Mouse (Mus musculus): Measurements from ENCODE around the gene Kcnj9. TPM values are rescaled to one million over a fixed set of nuclear protein-coding genes. Genes with fewer than 3 reads are reported as not detected.

The Kcnj9 gene
- 116 and 130 TPM in 2 replicates for polyA plus RNA-seq (2012; rRNA removed)

DNA sequence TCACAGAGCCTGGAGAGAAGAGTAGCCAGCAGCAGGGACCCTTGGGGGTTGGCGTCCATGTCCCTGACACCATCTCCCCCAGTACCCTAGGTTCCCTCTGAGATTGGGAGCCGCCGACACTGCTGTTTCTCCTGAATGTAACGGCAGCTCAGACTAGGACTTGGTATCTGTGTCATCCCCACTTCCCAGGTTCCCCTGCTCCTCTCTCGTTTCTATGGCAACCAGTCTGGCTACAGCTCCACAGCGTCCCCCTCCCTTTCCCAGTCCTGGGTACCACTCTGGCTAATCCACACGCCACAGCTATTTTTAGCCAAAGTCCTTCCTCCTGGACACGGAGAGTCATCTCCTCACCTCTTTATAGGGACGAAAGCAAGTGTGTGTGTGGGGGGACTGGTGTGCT lies at the start of gene Kcnj9:
Gene Kcnj9 (minus strand): TSS at position 188 of the 400 bp plus-strand sequence.
- peak; percentile 90 to 99 for DNase-seq
- peak within 1 kb of the TSS; percentile 98 for H3K27ac ChIP-seq (ENCODE audit: insufficient read depth, low read length)
- 3% methylated on average over 9 of the region's 9 CpGs for WGBS
- H3K4me3 ChIP-seq (replicated peaks; ENCODE audit: insufficient read depth, low read depth, low read length), result peak within 1 kb of the TSS; percentile 98
- no peak for TF ChIP-seq CTCF (IDR thresholded peaks at IDR 0.05; ENCODE audit: borderline replicate concordance, insufficient read depth, low read depth, low read length)
- peak; percentile 91; the same call in 1 of the 2 replicates for TF ChIP-seq POLR2A (IDR thresholded peaks at IDR 0.05; ENCODE audit: borderline replicate concordance, insufficient read depth, low read length)
- H3K4me1 ChIP-seq (ENCODE audit: control insufficient read depth, insufficient read depth, low read length), result peaks cover 30% of the 10 kb centered on the region
- H3K27me3 ChIP-seq (ENCODE audit: control insufficient read depth, insufficient read depth, low read length), result no peaks in the 10 kb centered on the region

DNA sequence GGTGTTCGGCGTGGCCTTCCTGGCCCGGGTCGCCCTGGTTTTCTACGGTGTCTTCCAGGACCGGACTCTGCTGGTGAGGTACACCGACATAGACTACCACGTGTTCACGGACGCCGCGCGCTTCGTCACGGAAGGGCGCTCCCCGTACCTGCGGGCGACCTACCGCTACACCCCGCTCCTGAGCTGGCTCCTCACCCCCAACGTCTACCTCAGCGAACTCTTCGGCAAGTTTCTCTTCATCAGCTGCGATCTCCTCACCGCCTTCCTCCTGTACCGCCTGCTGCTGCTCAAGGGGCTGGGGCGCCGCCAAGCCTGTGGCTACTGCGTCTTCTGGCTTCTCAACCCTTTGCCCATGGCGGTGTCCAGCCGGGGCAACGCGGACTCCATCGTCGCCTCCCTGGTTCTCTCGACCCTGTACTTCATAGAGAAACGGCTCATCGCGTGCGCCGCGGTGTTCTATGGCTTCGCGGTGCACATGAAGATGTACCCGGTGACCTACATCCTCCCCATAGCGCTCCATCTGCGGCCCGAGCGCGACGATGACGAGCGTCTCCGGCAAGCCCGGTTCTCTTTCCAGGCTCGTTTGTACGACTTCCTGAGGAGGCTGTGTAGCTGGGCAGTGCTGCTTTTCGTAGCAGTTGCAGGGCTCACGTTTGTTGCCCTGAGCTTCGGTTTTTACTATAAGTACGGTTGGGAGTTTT lies 47.8 kb upstream of the Kcnj9 start:
- Histone ChIP-seq H3K4me3 (replicated peaks; ENCODE audit: insufficient read depth, low read depth, low read length) (peak overlapping the region; percentile 63), H3K4me1 (ENCODE audit: control insufficient read depth, insufficient read depth, low read length) (peaks cover 4% of the 10 kb centered on the region; the same call in 1 of the 2 replicates), H3K27ac (ENCODE audit: insufficient read depth, low read length) (peak overlapping the region; percentile 44; the same call in 1 of the 2 replicates), H3K27me3 (ENCODE audit: control insufficient read depth, insufficient read depth, low read length) (no peaks in the 10 kb centered on the region)
- TF ChIP-seq POLR2A (IDR thresholded peaks at IDR 0.05; ENCODE audit: borderline replicate concordance, insufficient read depth, low read length) (no peak), CTCF (IDR thresholded peaks at IDR 0.05; ENCODE audit: borderline replicate concordance, insufficient read depth, low read depth, low read length) (no peak)
- WGBS, result 2% methylated on average over 62 of the region's 62 CpGs
- DNase-seq, result peak; percentile 49 to 51

DNA sequence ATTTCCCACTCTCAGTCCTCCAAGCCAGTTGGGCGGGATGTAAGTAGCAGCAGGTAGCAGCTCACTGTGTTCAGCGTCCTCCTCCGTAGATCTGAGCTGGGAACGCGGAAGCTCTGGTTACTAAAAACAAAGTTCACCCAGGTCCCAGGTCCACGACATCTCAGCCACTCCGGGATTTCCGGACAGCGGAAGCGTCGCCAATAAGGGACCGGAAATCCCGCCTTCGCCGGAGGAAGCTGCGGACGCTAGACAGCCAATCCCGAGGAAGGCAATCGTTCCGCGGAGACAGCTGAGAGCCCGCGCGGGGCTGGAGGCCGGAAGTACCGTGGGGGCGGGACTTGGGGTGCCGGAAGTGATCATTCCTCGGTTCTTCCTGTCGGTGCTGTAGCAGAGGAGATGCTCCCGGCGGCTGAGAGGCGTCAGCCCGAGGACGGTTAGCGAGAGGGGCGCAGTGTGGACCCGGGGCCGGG lies 47.1 kb upstream of the Kcnj9 start, which contains the start of gene Pigm:
Gene Pigm (plus strand): TSS at position 349 of the 470 bp plus-strand sequence.
- no peak for TF ChIP-seq CTCF (IDR thresholded peaks at IDR 0.05; ENCODE audit: borderline replicate concordance, insufficient read depth, low read depth, low read length)
- TF ChIP-seq POLR2A (IDR thresholded peaks at IDR 0.05; ENCODE audit: borderline replicate concordance, insufficient read depth, low read length), result peak; percentile 67; the same call in 1 of the 2 replicates

DNA sequence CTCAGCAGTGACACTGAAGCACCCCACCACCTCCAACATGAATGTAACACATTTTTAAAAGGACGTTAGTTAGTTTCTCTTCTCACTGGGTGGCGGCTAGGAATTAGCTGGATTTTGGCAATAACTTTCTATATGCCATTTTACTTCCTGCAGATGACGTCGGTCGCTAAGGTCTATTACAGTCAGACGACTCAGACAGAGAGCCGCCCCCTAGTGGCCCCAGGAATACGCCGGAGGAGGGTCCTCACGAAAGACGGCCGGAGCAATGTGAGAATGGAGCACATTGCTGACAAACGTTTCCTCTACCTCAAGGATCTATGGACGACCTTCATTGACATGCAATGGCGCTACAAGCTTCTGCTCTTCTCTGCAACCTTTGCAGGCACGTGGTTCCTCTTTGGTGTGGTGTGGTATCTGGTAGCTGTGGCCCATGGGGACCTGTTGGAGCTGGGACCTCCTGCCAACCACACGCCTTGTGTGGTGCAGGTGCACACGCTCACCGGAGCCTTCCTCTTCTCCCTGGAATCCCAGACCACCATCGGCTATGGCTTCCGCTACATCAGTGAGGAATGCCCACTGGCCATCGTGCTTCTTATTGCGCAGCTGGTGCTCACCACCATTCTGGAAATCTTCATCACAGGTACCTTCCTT lies 39.8 kb upstream of the Kcnj9 start:
- no peak overlapping the region for H3K4me3 ChIP-seq (replicated peaks; ENCODE audit: insufficient read depth, low read depth, low read length)
- no peaks in the 10 kb centered on the region for H3K27me3 ChIP-seq (ENCODE audit: control insufficient read depth, insufficient read depth, low read length)
- WGBS, result 26% methylated on average over 23 of the region's 23 CpGs
- no peaks in the 10 kb centered on the region for H3K4me1 ChIP-seq (ENCODE audit: control insufficient read depth, insufficient read depth, low read length)
- TF ChIP-seq POLR2A (IDR thresholded peaks at IDR 0.05; ENCODE audit: borderline replicate concordance, insufficient read depth, low read length) (no peak), CTCF (IDR thresholded peaks at IDR 0.05; ENCODE audit: borderline replicate concordance, insufficient read depth, low read depth, low read length) (peak; percentile 24; the same call in 1 of the 2 replicates)
- DNase-seq, result no peak
- no peak overlapping the region for H3K27ac ChIP-seq (ENCODE audit: insufficient read depth, low read length)

More for the DNA sequence above, 47.1 kb upstream of the Kcnj9 start, which contains the start of gene Pigm:
- peak; percentile 98 to 99 for DNase-seq
- H3K4me1 ChIP-seq (ENCODE audit: control insufficient read depth, insufficient read depth, low read length), result peaks cover 4% of the 10 kb centered on the region; the same call in 1 of the 2 replicates
- under 1% methylated on average over 39 of the region's 39 CpGs for WGBS
- no peaks in the 10 kb centered on the region for H3K27me3 ChIP-seq (ENCODE audit: control insufficient read depth, insufficient read depth, low read length)
- peak within 1 kb of the TSS; percentile 98 for H3K4me3 ChIP-seq (replicated peaks; ENCODE audit: insufficient read depth, low read depth, low read length)
- peak within 1 kb of the TSS; percentile 77; the same call in 1 of the 2 replicates for H3K27ac ChIP-seq (ENCODE audit: insufficient read depth, low read length)

- no peaks in the 10 kb centered on the region for H3K4me1 ChIP-seq (ENCODE audit: control insufficient read depth, insufficient read depth, low read length)
- no peak overlapping the region for H3K4me3 ChIP-seq (replicated peaks; ENCODE audit: insufficient read depth, low read depth, low read length)
- WGBS, result 6% methylated on average over 6 of the region's 6 CpGs
- no peaks in the 10 kb centered on the region; the same call in 1 of the 2 replicates for H3K27me3 ChIP-seq (ENCODE audit: control insufficient read depth, insufficient read depth, low read length)
- DNase-seq, result peak in 1 of 2 experiments; percentile 60
- no peak for TF ChIP-seq POLR2A (IDR thresholded peaks at IDR 0.05; ENCODE audit: borderline replicate concordance, insufficient read depth, low read length)
- peak; percentile 71 for TF ChIP-seq CTCF (IDR thresholded peaks at IDR 0.05; ENCODE audit: borderline replicate concordance, insufficient read depth, low read depth, low read length)
- H3K27ac ChIP-seq (ENCODE audit: insufficient read depth, low read length), result no peak overlapping the region
These were observed 35.6 kb upstream of the Kcnj9 start for GRCm38 (mm10) chr1:172364684-172365083.

DNA sequence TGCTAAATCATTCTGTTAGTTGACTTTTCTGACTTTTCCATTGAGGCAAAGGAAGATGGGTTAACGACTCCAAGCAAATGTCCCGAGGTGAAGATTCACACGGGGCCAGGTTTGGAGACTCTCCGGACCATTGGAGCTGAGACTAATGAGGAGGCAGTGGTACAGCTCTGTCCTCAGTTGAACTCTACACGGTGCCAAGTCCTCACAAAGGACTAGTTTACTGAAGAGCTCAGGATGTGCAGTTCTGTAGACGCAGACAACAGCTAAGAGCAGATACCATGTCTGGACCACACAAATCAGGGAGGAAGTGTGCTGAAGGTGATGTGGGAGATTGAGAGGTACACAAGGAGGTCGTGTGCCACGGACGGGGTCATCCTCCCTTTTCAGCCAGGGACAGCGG lies 29.2 kb upstream of the Kcnj9 start:
- H3K4me3 ChIP-seq (replicated peaks; ENCODE audit: insufficient read depth, low read depth, low read length), result no peak overlapping the region
- no peaks in the 10 kb centered on the region; the same call in 1 of the 2 replicates for H3K27me3 ChIP-seq (ENCODE audit: control insufficient read depth, insufficient read depth, low read length)
- TF ChIP-seq POLR2A (IDR thresholded peaks at IDR 0.05; ENCODE audit: borderline replicate concordance, insufficient read depth, low read length), result no peak
- TF ChIP-seq CTCF (IDR thresholded peaks at IDR 0.05; ENCODE audit: borderline replicate concordance, insufficient read depth, low read depth, low read length), result no peak
- DNase-seq, result peak in 1 of 2 experiments; percentile 19
- H3K4me1 ChIP-seq (ENCODE audit: control insufficient read depth, insufficient read depth, low read length), result peaks cover 3% of the 10 kb centered on the region; the same call in 1 of the 2 replicates
- WGBS, result 42% methylated on average over 10 of the region's 10 CpGs
- no peak overlapping the region for H3K27ac ChIP-seq (ENCODE audit: insufficient read depth, low read length)

DNA sequence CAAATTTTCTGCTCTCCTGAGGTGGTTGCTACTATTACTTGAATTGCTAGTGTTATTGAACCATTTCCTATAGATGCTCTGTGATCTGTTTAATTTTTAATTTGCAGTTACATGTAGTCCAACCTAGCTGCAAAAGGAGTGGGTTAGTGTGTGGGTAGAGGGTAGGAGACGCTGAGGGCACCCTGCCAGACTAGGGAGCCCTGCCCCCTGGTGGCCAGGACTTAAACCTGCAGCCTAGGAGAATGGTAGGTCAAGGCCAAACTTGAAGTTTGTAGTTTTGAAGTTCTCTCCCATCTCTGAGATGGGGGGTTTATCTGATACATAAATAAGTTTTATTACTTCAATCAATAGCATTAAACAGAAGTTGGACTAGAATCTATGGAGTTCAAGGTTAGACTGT lies 28.4 kb upstream of the Kcnj9 start:
- no peak overlapping the region for H3K4me3 ChIP-seq (replicated peaks; ENCODE audit: insufficient read depth, low read depth, low read length)
- no peaks in the 10 kb centered on the region; the same call in 1 of the 2 replicates for H3K27me3 ChIP-seq (ENCODE audit: control insufficient read depth, insufficient read depth, low read length)
- no peak overlapping the region; the same call in 1 of the 2 replicates for H3K27ac ChIP-seq (ENCODE audit: insufficient read depth, low read length)
- TF ChIP-seq CTCF (IDR thresholded peaks at IDR 0.05; ENCODE audit: borderline replicate concordance, insufficient read depth, low read depth, low read length), result peak; percentile 95
- TF ChIP-seq POLR2A (IDR thresholded peaks at IDR 0.05; ENCODE audit: borderline replicate concordance, insufficient read depth, low read length), result no peak
- H3K4me1 ChIP-seq (ENCODE audit: control insufficient read depth, insufficient read depth, low read length), result peaks cover 3% of the 10 kb centered on the region; the same call in 1 of the 2 replicates
- peak; percentile 63 to 78 for DNase-seq
- 0% methylated on average over 1 of the region's 1 CpGs for WGBS
